Mouse (Mus musculus): ENCODE measurements around the gene Zfp451. TPM values are rescaled to one million over a fixed set of nuclear protein-coding genes. Genes with fewer than 3 reads are reported as not detected.
"Not testable (repeated sequence)": the region's sequence is repeated elsewhere in the genome, so short reads cannot be mapped to it uniquely, and the experiment has no call there.

The Zfp451 gene
- polyA plus RNA-seq (2015; fragmentation: Nextera tagmentation; extraction: Ambion mirVana) = 25.3 and 26.7 TPM in 2 replicates

DNA sequence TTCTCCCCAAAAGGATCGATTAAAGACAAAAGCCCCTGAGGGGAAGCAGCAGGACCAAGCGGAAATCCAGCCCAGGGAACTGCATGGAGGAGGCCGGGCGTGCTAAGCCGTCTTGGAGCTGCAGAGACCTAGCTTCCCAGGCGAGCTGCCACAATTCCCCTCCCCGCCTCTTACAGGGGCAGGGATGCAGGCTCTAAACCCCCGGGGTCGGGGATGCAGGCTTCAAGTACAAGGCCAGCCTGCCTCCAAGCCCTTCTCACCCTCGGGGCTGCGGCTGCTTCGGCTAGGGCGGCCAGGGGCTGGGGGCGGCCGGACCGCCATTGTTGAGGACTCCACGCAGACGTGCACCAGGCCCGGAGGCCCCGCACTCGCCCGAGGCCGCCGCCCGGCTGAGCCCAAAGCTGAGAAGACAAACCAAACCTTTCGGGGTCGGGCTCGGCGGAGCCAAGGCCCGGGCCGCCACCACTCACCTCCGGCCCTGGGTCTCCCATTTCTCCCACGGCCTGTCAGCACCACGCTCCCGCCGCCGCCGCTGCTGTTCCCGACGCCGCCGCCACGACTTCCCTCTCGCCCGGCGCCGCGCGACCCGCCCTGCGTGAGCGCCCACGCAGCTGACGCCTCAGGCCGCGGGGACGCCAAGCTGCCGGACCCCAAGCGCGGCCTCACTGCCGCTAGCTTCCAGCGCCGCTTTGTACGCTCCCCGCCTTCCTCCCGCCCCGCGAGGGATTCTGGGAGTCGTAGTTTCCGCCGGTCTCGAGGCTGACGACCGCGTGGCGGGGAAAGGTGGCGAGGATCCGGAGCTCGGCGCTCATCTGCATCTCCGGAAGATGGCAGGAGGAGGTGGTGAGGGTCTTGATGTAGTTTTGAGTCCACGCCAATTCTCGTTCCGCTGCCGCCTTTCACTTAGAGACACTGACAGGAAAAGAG, at the start of gene Zfp451:
Gene Zfp451, minus strand, starts transcription at position 728 of the 927 bp plus-strand sequence.
- Histone ChIP-seq H3K9ac (peak within 1 kb of the TSS; percentile 98), H3K4me2 (peak within 1 kb of the TSS; percentile 66), H3K4me3 (replicated peaks) (peak within 1 kb of the TSS; percentile 96), H3K4me1 (peaks cover 16% of the 10 kb centered on the region), H3K27ac (peak within 1 kb of the TSS; percentile 92), H3K36me3 (peaks cover 36% of the 10 kb centered on the region), H3K27me3 (no peaks in the 10 kb centered on the region), H3K9me3 (replicated peaks) (no peaks in the 10 kb centered on the region)
- WGBS = under 1% methylated on average over 74 of the region's 85 CpGs
- ATAC-seq (replicated peaks; ENCODE audit: low FRiP score) = peak; percentile 96

DNA sequence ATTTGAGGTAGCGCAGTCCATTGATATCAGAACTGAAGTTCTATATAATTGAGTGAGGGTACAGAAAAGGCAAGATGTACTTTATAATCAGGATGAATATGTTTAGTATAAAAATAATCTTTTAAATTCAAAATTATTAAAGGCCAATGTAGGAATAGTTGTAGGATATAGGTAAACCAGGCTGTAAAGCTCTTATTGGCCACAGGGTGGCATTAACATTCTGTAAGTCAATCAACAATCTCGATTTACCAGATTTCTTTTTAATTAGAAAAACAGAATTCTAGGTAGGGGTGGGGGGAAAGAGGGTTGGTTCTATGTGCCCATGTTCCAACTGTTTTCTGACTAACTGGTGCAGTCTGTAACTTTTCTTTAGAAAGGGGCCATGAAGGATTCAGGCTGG, 32.4 kb upstream of the Zfp451 start:
- Histone ChIP-seq H3K27ac (no peak overlapping the region), H3K4me1 (no peaks in the 10 kb centered on the region), H3K4me3 (replicated peaks) (no peak overlapping the region), H3K9me3 (replicated peaks) (no peaks in the 10 kb centered on the region), H3K36me3 (no peaks in the 10 kb centered on the region), H3K27me3 (no peaks in the 10 kb centered on the region), H3K4me2 (no peak overlapping the region), H3K9ac (no peak overlapping the region)
- no peak for ATAC-seq (replicated peaks; ENCODE audit: low FRiP score)
- WGBS = 93% methylated on average over 2 of the region's 2 CpGs

DNA sequence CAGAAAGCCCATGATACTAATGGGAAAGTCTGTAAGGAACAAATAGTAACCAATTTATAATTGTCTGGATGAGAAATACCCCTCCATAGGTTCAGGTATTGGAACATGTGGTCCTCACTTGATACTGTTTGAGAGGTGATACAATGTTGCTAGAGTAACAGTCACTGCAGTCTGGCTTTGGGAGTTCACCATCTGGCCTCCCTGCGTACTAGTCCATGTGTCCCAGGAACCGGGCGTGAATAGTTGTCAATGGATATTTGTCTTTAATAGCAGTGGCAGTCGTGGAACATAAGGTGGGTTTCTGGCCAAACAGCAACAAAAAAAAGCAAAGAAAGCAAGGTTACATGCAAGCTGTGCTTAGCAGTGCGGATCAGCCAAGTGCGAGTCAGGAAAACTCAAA, 29.4 kb upstream of the Zfp451 start:
- no peaks in the 10 kb centered on the region for H3K36me3 ChIP-seq
- no peak overlapping the region for H3K4me3 ChIP-seq (replicated peaks)
- no peak overlapping the region for H3K4me2 ChIP-seq
- no peaks in the 10 kb centered on the region for H3K4me1 ChIP-seq
- H3K27ac ChIP-seq = no peak overlapping the region
- 74% methylated on average over 6 of the region's 6 CpGs for WGBS
- no peak for ATAC-seq (replicated peaks; ENCODE audit: low FRiP score)
- H3K27me3 ChIP-seq = no peaks in the 10 kb centered on the region
- no peaks in the 10 kb centered on the region for H3K9me3 ChIP-seq (replicated peaks)
- no peak overlapping the region for H3K9ac ChIP-seq

DNA sequence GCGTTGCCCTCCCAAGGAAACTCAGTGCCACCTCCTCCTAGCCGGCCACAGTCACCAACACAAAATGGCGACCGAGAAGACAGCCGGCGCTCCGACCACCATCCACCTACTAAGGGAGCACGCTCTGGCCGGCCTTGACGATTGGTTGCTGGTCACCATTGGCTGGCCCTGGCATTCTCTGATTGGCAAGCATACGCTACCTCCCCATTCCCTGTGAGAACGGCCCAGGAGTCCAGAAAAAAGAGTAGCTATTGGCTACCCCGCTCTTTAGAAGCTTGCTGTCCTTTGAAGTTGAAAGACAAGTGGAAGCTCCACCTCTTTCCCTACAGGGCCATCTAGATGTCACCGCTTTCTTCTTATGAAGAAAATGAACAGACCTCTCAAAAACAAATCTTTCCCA, 24.6 kb upstream of the Zfp451 start:
- not testable (repeated sequence) for ATAC-seq (replicated peaks; ENCODE audit: low FRiP score); H3K9ac ChIP-seq; H3K4me2 ChIP-seq; H3K4me3 ChIP-seq (replicated peaks); H3K27me3 ChIP-seq; H3K4me1 ChIP-seq; H3K27ac ChIP-seq; H3K36me3 ChIP-seq; H3K9me3 ChIP-seq (replicated peaks)
- WGBS = 94% methylated on average over 14 of the region's 14 CpGs

DNA sequence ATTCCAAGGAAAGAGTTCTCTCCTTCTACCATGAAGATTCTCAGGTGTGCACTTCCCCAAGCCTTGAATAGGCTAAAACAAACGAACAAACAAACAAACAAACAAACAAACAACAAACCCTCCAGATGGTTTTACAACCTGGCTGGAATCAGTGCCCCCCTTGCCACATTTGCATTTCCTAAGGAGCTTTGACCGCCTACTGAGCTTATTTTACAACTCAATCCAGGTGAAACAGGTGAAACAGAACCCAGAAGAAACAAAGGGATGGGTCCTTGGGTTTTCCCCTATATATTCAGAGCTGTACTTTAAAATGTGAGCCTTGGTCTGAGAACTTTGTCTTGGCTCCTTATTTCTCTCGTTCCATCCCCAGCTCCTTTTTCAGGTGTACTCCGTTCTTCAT, 16.2 kb upstream of the Zfp451 start:
- WGBS = 65% methylated on average over 4 of the region's 4 CpGs
- Histone ChIP-seq H3K9ac (no peak overlapping the region), H3K4me2 (no peak overlapping the region), H3K9me3 (replicated peaks) (peaks cover 7% of the 10 kb centered on the region), H3K4me1 (no peaks in the 10 kb centered on the region), H3K36me3 (no peaks in the 10 kb centered on the region), H3K27ac (no peak overlapping the region), H3K27me3 (no peaks in the 10 kb centered on the region), H3K4me3 (replicated peaks) (no peak overlapping the region)
- no peak for ATAC-seq (replicated peaks; ENCODE audit: low FRiP score)

DNA sequence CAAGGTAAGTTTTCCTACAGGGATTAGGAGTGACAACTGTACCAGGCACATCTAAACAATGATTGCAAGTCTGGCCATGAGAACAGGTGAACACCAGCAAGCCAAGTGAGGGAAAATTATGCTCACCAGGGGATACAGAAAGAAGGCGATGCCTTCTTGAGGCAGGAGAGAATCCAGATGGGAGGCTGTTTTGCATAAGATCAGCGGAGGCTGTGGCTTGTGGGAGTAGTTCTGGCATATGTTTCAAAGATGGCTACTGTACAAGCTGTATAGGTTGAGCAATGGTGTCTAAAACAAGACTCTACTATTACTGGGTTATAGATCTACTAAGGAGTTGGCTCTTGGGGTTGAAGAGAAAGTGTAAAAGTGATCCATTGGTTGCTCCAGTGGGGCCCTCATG, 3.5 kb upstream of the Zfp451 start:
- H3K9ac ChIP-seq = no peak overlapping the region
- H3K9me3 ChIP-seq (replicated peaks) = no peaks in the 10 kb centered on the region
- H3K4me2 ChIP-seq = no peak overlapping the region
- H3K4me1 ChIP-seq = peaks cover 11% of the 10 kb centered on the region
- no peaks in the 10 kb centered on the region for H3K27me3 ChIP-seq
- no peak overlapping the region for H3K4me3 ChIP-seq (replicated peaks)
- 0 out of 2 replicates have a peak, but pooled peaks cover 3% of the 10 kb centered on the region for H3K36me3 ChIP-seq
- ATAC-seq (replicated peaks; ENCODE audit: low FRiP score) = no peak
- WGBS = 81% methylated on average over 2 of the region's 2 CpGs
- H3K27ac ChIP-seq = no peak overlapping the region

DNA sequence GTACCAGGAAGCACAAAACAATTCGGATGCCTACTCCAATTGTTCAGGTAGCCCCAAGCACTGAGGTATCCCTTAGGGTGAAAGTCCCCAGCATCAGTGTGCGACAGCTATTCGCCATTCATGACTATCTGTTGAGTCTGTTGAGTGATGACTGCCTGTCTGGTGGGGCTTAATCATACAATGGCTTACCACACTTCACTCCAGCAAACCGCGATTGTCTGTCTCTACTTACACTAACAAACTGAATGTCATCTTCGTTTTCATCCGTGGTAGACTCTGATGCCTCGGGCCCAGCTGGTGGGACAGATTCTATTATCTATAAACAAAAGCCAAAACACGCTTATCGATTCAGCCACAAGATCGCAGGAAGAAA, 914 bp downstream of the Zfp451 start:
- peaks cover 16% of the 10 kb centered on the region for H3K4me1 ChIP-seq
- ATAC-seq (replicated peaks; ENCODE audit: low FRiP score) = peak; percentile 20; the same call in 1 of the 2 replicates
- peak overlapping the region; percentile 66 for H3K4me2 ChIP-seq
- peaks cover 41% of the 10 kb centered on the region for H3K36me3 ChIP-seq
- no peaks in the 10 kb centered on the region for H3K27me3 ChIP-seq
- 8% methylated on average over 11 of the region's 11 CpGs for WGBS
- H3K4me3 ChIP-seq (replicated peaks) = peak overlapping the region; percentile 96
- no peaks in the 10 kb centered on the region for H3K9me3 ChIP-seq (replicated peaks)
- H3K27ac ChIP-seq = peak overlapping the region; percentile 92
- peak overlapping the region; percentile 98 for H3K9ac ChIP-seq

DNA sequence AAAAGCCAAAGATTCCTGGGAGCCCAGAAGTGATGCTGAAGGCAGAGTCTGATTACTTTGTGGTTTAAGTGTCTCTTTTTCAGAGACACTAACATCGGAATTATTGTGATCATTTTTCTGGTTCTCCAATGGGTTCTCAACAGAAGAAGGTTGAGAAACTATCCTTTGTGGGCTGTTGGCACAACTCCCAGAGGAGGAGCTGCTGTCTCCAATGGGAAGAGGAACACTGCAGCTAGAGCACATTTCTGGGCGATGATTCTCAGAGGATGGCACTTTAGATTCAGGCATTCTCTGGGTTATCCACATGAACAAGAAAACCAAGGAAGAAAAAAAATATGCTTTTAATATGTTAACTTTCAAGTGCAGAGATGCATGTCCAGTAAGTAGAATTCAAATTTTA, 11.1 kb downstream of the Zfp451 start:
- H3K9ac ChIP-seq = no peak overlapping the region
- H3K4me3 ChIP-seq (replicated peaks) = no peak overlapping the region
- 93% methylated on average over 2 of the region's 2 CpGs for whole genome bisulfite sequencing
- ATAC-seq (replicated peaks; ENCODE audit: low FRiP score) = no peak
- no peak overlapping the region for H3K27ac ChIP-seq
- H3K4me2 ChIP-seq = no peak overlapping the region
- H3K9me3 ChIP-seq (replicated peaks) = no peaks in the 10 kb centered on the region; the same call in 1 of the 2 replicates
- peaks cover 87% of the 10 kb centered on the region for H3K36me3 ChIP-seq
- H3K4me1 ChIP-seq = no peaks in the 10 kb centered on the region
- H3K27me3 ChIP-seq = no peaks in the 10 kb centered on the region

DNA sequence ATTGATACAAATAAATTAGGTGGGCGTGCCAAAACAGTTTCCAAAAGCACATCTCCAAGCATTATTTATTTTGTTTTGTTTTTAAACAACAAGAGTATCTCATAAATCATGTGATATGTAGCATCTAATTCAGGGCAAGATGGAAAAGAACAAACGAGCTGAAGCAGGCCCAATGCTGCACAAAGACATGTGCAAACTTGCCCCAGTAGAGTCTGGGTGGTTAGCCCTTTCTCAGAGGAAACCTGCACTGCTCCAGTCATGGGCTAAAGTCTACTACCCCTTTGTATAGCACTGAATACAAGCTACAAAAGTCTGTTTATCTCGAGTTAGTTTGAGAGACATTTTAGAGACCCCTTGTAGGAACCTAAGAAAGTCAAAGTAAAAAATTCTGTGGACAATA, 14.8 kb downstream of the Zfp451 start:
- no peak for ATAC-seq (replicated peaks; ENCODE audit: low FRiP score)
- no peaks in the 10 kb centered on the region for H3K4me1 ChIP-seq
- H3K4me2 ChIP-seq = no peak overlapping the region
- H3K9ac ChIP-seq = no peak overlapping the region
- WGBS = 74% methylated on average over 3 of the region's 3 CpGs
- no peak overlapping the region for H3K4me3 ChIP-seq (replicated peaks)
- H3K9me3 ChIP-seq (replicated peaks) = no peaks in the 10 kb centered on the region
- no peaks in the 10 kb centered on the region for H3K27me3 ChIP-seq
- peaks cover 83% of the 10 kb centered on the region for H3K36me3 ChIP-seq
- H3K27ac ChIP-seq = no peak overlapping the region

DNA sequence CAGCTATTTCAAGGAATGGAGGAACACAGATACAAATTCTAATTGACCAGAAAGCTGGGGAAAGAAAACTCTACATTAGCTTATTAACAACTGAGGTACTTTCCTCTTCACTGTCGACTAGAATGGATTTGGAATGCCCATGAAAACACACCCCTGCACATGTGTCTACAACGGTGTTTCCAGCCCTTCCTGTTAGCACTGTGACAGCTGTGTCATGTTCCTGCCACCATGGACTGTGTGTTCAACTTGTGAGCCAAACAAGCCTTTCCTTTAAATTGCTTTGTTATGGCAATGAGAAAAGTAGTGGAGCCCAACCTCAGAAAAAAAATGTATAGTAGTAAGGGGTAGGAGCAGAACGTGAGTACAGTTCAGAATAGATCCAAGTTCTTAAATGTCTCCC, 25.9 kb downstream of the Zfp451 start:
- Histone ChIP-seq H3K27me3 (no peaks in the 10 kb centered on the region), H3K9ac (no peak overlapping the region), H3K4me2 (no peak overlapping the region), H3K4me3 (replicated peaks) (no peak overlapping the region), H3K27ac (no peak overlapping the region), H3K4me1 (no peaks in the 10 kb centered on the region), H3K36me3 (peaks cover 13% of the 10 kb centered on the region), H3K9me3 (replicated peaks) (no peaks in the 10 kb centered on the region)
- 51% methylated on average over 3 of the region's 3 CpGs for WGBS
- ATAC-seq (replicated peaks; ENCODE audit: low FRiP score) = no peak

DNA sequence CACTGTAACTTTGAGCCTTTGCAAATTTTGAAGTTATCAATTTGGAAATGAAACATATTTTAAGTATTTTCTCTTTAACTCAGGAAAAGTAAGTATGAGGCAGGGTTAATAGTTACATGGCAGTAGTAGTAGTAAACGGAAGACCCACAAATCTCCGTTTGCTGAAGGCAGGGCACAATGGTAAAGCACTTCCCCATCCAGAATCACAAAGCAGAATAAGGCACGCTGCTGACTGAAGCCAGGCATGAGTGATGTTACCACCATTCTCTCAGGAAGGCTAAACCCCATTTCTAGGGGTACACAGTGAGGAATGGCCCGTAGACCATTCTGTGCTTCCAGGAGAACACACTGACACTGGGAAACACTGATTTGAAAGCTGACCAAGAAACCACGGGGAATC, 26.3 kb downstream of the Zfp451 start:
- no peak for ATAC-seq (replicated peaks; ENCODE audit: low FRiP score)
- H3K27ac ChIP-seq = no peak overlapping the region
- no peak overlapping the region for H3K9ac ChIP-seq
- no peak overlapping the region for H3K4me3 ChIP-seq (replicated peaks)
- H3K27me3 ChIP-seq = no peaks in the 10 kb centered on the region
- H3K9me3 ChIP-seq (replicated peaks) = no peaks in the 10 kb centered on the region
- H3K36me3 ChIP-seq = peaks cover 14% of the 10 kb centered on the region
- WGBS = 81% methylated on average over 5 of the region's 5 CpGs
- no peaks in the 10 kb centered on the region for H3K4me1 ChIP-seq
- no peak overlapping the region for H3K4me2 ChIP-seq

DNA sequence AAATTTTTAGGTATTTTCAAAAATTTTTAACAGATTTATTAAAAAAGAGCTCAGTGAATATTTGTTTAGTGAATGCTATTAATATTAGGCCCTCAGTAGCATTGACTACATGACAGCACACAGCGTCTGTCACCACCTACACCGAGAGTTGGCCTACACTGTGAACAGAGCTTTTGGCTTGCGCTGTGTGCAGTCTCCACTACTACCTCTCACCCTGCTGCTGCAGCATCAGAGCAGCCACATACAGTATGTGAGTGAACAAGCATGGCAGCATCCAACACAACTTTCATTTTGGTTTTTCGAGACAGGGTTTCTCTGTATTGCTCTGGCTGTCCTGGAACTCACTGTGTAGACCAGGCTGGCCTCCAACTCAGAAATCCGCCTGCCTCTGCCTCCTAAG, 29.8 kb downstream of the Zfp451 start:
- no peak for ATAC-seq (replicated peaks; ENCODE audit: low FRiP score)

More for the DNA sequence above, 29.8 kb downstream of the Zfp451 start:
- Histone ChIP-seq H3K27me3 (no peaks in the 10 kb centered on the region), H3K4me1 (no peaks in the 10 kb centered on the region), H3K9ac (no peak overlapping the region), H3K36me3 (peaks cover 37% of the 10 kb centered on the region), H3K9me3 (replicated peaks) (no peaks in the 10 kb centered on the region), H3K27ac (no peak overlapping the region), H3K4me2 (no peak overlapping the region), H3K4me3 (replicated peaks) (no peak overlapping the region)
- WGBS = 93% methylated on average over 5 of the region's 5 CpGs

All from kidney, embryonic 15.5 days (tissue).